Mouse (Mus musculus) megakaryocyte, embryonic 14.5 days (primary cell): ENCODE results near the gene Snap23.

Source experiments
- FLI1 ChIP-seq: IDR thresholded peaks from 2 replicates; pipeline ENCODE4 v1.6.1; 2012; ENCODE audit warnings: low read length, inconsistent platforms, mixed read lengths
- GATA1 ChIP-seq: IDR thresholded peaks from 3 replicates; pipeline ENCODE4 v1.6.1; 2012; ENCODE audit warnings: mixed read lengths, low read length, inconsistent platforms, borderline replicate concordance

DNA sequence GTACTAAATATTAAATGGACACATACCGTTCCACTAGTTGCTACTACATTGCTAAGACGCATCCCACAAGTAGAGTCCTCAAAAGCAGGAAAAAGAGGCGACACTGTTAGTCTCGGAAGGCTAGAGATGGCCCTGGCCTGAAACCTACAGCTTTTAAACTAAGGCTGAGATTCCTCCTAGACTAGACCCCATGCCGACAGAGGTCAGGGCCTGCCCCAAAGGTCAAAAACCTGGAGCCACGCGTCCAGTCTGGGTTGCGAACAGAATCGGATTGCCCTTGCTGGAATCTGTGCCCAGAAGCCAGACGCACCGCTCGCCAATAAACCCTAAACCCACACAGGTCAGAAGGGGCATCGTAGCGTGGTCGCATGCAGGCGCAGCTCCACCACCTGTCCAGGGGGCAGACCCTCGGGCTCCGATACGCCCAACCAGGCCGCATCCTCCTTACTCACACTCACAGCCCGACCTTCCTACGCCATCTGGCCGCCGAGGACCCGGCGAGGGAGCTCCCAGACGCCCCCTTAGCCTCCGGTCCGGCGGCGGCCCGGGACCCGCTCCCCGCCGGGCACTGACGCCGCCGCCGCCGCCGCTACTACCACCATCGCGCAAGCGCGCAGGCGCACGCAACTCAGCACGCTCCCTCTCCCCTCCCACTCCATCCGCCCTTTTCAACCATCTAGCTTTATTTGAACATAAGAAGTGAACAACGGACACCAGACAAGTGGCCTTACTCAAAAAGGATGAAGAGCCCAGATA, 4.1 kb upstream of the Snap23 start, which contains the start of gene Zfp106:
- no peak for TF ChIP-seq GATA1
- no peak for TF ChIP-seq FLI1
